Mouse (Mus musculus) heart, adult 2 months (tissue): ENCODE results near the gene Rab3ip. TPM values are rescaled to one million over a fixed set of nuclear protein-coding genes. Genes with fewer than 3 reads are reported as not detected.
A peak's percentile ranks its signal among the peaks of the same experiment; 100 is the strongest.

ENCODE experiments used
- DNase-seq, 2 experiments: peaks; one replicate each; pipeline ENCODE4 v3.0.0; 2021
- H3K27ac ChIP-seq: fragments of 200-600 bp; 2 replicates; pipeline ENCODE4 v1.8.1; 2022
- H3K27me3 ChIP-seq: fragments of 200-500 bp; 2 replicates; pipeline ENCODE4 v1.6.1; 2012; ENCODE audit warnings: mild to moderate bottlenecking, low read length, inconsistent platforms, mixed read lengths; ENCODE audit not compliant: control insufficient read depth, insufficient read depth
- H3K36me3 ChIP-seq: fragments of 200-500 bp; 2 replicates; pipeline ENCODE4 v1.6.1; 2012; ENCODE audit warnings: low read length, inconsistent platforms; ENCODE audit not compliant: control insufficient read depth, insufficient read depth
- H3K4me1 ChIP-seq: fragments of 200-500 bp; 2 replicates; pipeline ENCODE4 v1.6.1; 2011; ENCODE audit warnings: low read length; ENCODE audit not compliant: control insufficient read depth, insufficient read depth
- H3K4me3 ChIP-seq: fragments of 200-600 bp; 2 replicates; pipeline ENCODE4 v1.8.1; 2022
- H3K79me2 ChIP-seq: fragments of 200-500 bp; replicated peaks from 2 replicates; pipeline ENCODE4 v1.6.1; 2012; ENCODE audit warnings: mild to moderate bottlenecking, inconsistent platforms, low read length, moderate library complexity, mixed read lengths; ENCODE audit not compliant: control insufficient read depth, insufficient read depth
- H3K9ac ChIP-seq: fragments of 200-500 bp; 2 replicates; pipeline ENCODE4 v1.6.1; 2012; ENCODE audit warnings: low read depth, mild to moderate bottlenecking, control low read depth, inconsistent platforms, low read length, mixed read lengths
- CTCF ChIP-seq: fragments of 200-600 bp; IDR thresholded peaks from 2 replicates; pipeline ENCODE4 v1.8.1; 2022; ENCODE audit warnings: antibody characterized with exemption, mild to moderate bottlenecking, moderate library complexity
- EP300 ChIP-seq: fragments of 200-500 bp; IDR thresholded peaks from 2 replicates; pipeline ENCODE4 v1.6.1; 2011; ENCODE audit warnings: low read depth, low read length, control low read depth; ENCODE audit not compliant: insufficient read depth
- POLR2A ChIP-seq: fragments of 200-500 bp; IDR thresholded peaks from 2 replicates; pipeline ENCODE4 v1.6.1; 2011; ENCODE audit warnings: mild to moderate bottlenecking, low read depth, low read length, control low read depth; ENCODE audit not compliant: insufficient read depth
- WGBS: fragments of 180-500 bp; shearing (Covaris S2); methylation state at CpG from one replicate; pipeline ENCODE4 v1.1.7; 2018; 5-methylcytosine and 5-hydroxymethylcytosine counted together
- intact Hi-C: fragments of 180-260 bp; cut with DNase I; formaldehyde crosslinking; loops from one replicate; pipeline ENCODE4 v1.15.1; 2025
- polyA plus RNA-seq: library from polyadenylated mRNA; depleted of rRNA; stranded (reverse); fragments of >200 nt; gene quantifications from 2 replicates; pipeline ENCODE4 v1.2.3, GENCODE M21; 2012
- total RNA-seq, 2 experiments: library from RNA; stranded (reverse); gene quantifications; 2 replicates each; pipeline ENCODE4 v1.2.3; 2021

Rab3ip gene
- total and polyA plus RNA-seq, 3 experiments, result 80.3 to 168 (median 100) TPM

DNA sequence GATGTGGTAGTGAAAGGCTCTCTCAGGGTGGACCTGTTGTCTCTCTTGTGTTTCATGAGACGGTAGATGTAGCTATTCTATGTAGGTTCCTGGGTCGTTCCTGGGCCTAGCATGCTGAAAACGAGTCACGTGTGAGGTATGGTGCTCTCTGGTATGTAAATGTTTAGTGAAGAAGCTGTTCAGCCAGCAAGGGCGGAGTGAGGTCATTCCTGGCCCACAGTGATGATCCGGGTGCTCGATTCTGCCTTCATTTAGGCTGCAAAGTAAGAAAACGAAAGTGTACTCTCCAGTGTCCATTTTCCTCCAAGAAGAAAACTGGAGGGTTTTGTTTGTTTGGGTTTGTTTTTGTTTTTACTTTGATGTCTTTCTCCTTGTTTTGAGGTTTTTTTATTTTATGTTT, 43.4 kb upstream of the Rab3ip start:
- no peaks in the 10 kb centered on the region for H3K79me2 ChIP-seq
- no peaks in the 10 kb centered on the region for H3K36me3 ChIP-seq
- TF ChIP-seq EP300 (no peak), POLR2A (no peak), CTCF (no peak)
- H3K4me1 ChIP-seq, result peaks cover 4% of the 10 kb centered on the region
- H3K27me3 ChIP-seq, result no peaks in the 10 kb centered on the region
- 81% methylated on average over 8 of the region's 8 CpGs for WGBS
- H3K9ac ChIP-seq, result no peak overlapping the region
- H3K4me3 ChIP-seq, result no peak overlapping the region
- no peak for DNase-seq
- H3K27ac ChIP-seq, result no peak overlapping the region
- intact Hi-C loops, result no loop called here

GRCm38 (mm10) chr10:116986264-116987082, 35.9 kb upstream of the Rab3ip start, which contains the start of gene Best3:
TSS of gene Best3 (plus strand) at chr10:116986314.
- intact Hi-C loops, result no loop called here
- H3K79me2 ChIP-seq, result no peaks in the 10 kb centered on the region
- H3K9ac ChIP-seq, result peak within 1 kb of the TSS; percentile 26; the same call in 1 of the 2 replicates
- H3K36me3 ChIP-seq, result no peaks in the 10 kb centered on the region
- WGBS, result 49% methylated on average over 21 of the region's 21 CpGs
- no peaks in the 10 kb centered on the region for H3K4me1 ChIP-seq
- DNase-seq, result no peak
- no peaks in the 10 kb centered on the region for H3K27me3 ChIP-seq
- TF ChIP-seq CTCF (no peak), EP300 (no peak)
- peak within 1 kb of the TSS; percentile 18; the same call in 1 of the 2 replicates for H3K4me3 ChIP-seq
- H3K27ac ChIP-seq, result peak within 1 kb of the TSS; percentile 27; the same call in 1 of the 2 replicates

GRCm38 (mm10) chr10:116984836-116985235, 34.3 kb upstream of the Rab3ip start:
- TF ChIP-seq CTCF (no peak), POLR2A (no peak), EP300 (no peak)
- Histone ChIP-seq H3K36me3 (no peaks in the 10 kb centered on the region), H3K9ac (no peak overlapping the region), H3K4me1 (no peaks in the 10 kb centered on the region), H3K79me2 (no peaks in the 10 kb centered on the region), H3K4me3 (no peak overlapping the region), H3K27me3 (no peaks in the 10 kb centered on the region), H3K27ac (no peak overlapping the region)
- intact Hi-C loops, result no loop called here
- no peak for DNase-seq
- WGBS, result 79% methylated on average over 12 of the region's 12 CpGs

DNA sequence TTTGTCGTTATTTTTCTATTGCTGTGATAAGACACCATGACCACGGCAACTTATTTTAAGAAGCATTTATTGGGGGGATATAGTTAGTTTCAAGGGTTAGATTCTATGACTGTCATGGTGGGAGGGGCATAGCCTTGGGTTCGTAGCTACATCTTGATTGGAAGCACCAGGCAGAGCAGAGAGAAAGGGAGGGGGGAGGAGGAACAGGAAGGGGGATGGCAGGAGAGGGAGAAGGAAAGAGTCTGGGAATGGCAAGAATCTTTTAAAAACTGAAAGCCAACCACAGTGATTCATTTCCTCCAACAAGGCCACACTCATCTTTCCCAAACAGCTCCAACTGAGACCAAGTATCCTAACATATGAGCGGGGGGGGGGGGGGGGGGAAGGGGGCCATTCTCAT, 32.0 kb upstream of the Rab3ip start:
- Histone ChIP-seq H3K36me3 (no peaks in the 10 kb centered on the region), H3K27me3 (no peaks in the 10 kb centered on the region), H3K4me1 (no peaks in the 10 kb centered on the region), H3K79me2 (no peaks in the 10 kb centered on the region), H3K27ac (no peak overlapping the region), H3K9ac (no peak overlapping the region), H3K4me3 (no peak overlapping the region)
- no peak for DNase-seq
- 58% methylated on average over 4 of the region's 4 CpGs for WGBS
- TF ChIP-seq POLR2A, result no peak
- intact Hi-C loops, result no loop called here

GRCm38 (mm10) chr10:116980888-116981287, 30.3 kb upstream of the Rab3ip start:
- Histone ChIP-seq H3K4me1 (no peaks in the 10 kb centered on the region), H3K27ac (no peak overlapping the region), H3K9ac (no peak overlapping the region), H3K4me3 (no peak overlapping the region), H3K36me3 (no peaks in the 10 kb centered on the region), H3K79me2 (no peaks in the 10 kb centered on the region), H3K27me3 (no peaks in the 10 kb centered on the region)
- no peak for DNase-seq
- TF ChIP-seq EP300, result no peak
- TF ChIP-seq CTCF, result peak; percentile 67
- intact Hi-C loops, result no loop called here
- WGBS, result 71% methylated on average over 3 of the region's 3 CpGs

- no peak overlapping the region for H3K9ac ChIP-seq
- no peaks in the 10 kb centered on the region for H3K27me3 ChIP-seq
- no peaks in the 10 kb centered on the region for H3K36me3 ChIP-seq
- DNase-seq, result no peak
- intact Hi-C loops, result no loop called here
- H3K4me1 ChIP-seq, result no peaks in the 10 kb centered on the region
- no peak overlapping the region for H3K4me3 ChIP-seq
- no peaks in the 10 kb centered on the region for H3K79me2 ChIP-seq
- H3K27ac ChIP-seq, result no peak overlapping the region
- TF ChIP-seq POLR2A (no peak), CTCF (no peak), EP300 (no peak)
- 60% methylated on average over 4 of the region's 4 CpGs for WGBS
Measured at GRCm38 (mm10) chr10:116980273-116980672, 29.7 kb upstream of the Rab3ip start.
